In genomic region chr19:22682238-22682637, GRCm38 (mm10) we compare ENCODE assay signal across 29 mouse cellular contexts.
"Had no signal": no experiment of that assay in that cellular context is flagged by ENCODE, and none has a peak within 500 bp of the region (broad histone marks: within the 10 kb centered on the region; RNA-seq: fewer than 3 reads in every experiment).

No protein-coding gene starts in this region.

- ATAC-seq: forebrain, embryonic 13.5 days; forebrain, embryonic 14.5 days; forebrain, embryonic 15.5 days; forebrain, embryonic 16.5 days; forebrain, postnatal 0 days had no signal

- H3K27me3 ChIP-seq: embryonic facial prominence, embryonic 12.5 days; embryonic facial prominence, embryonic 13.5 days; embryonic facial prominence, embryonic 15.5 days; forebrain, embryonic 12.5 days; forebrain, embryonic 13.5 days; forebrain, embryonic 15.5 days had no signal

- H3K4me2 ChIP-seq: embryonic facial prominence, embryonic 12.5 days; embryonic facial prominence, embryonic 13.5 days; embryonic facial prominence, embryonic 15.5 days; forebrain, embryonic 12.5 days; forebrain, embryonic 13.5 days; forebrain, embryonic 15.5 days had no signal

- H3K27ac ChIP-seq: embryonic facial prominence, embryonic 10.5 days; embryonic facial prominence, embryonic 12.5 days; embryonic facial prominence, embryonic 13.5 days; embryonic facial prominence, embryonic 15.5 days; forebrain, embryonic 10.5 days; forebrain, embryonic 12.5 days; forebrain, embryonic 13.5 days; forebrain, embryonic 15.5 days; gastrocnemius, adult 2 months; heart, adult 2 months had no signal

- DNase-seq: cerebellum, adult 18-20 months; cerebellum, adult 2 months; cerebellum, adult 8-10 months; cerebellum, adult 9-10 months; cerebellum, adult 9-11 months; cerebellum, postnatal 10 days; cerebellum, postnatal 25 days; cerebellum, postnatal 36 days; embryo, embryonic 11 days; forebrain, postnatal 0 days; gastrocnemius, adult 2 months; gastrocnemius, postnatal 10 days; gastrocnemius, postnatal 14 days; gastrocnemius, postnatal 25 days; gastrocnemius, postnatal 36 days; heart, adult 11 months; heart, adult 18-20 months; heart, adult 2 months had no signal

- H3K36me3 ChIP-seq: embryonic facial prominence, embryonic 10.5 days; embryonic facial prominence, embryonic 12.5 days; embryonic facial prominence, embryonic 13.5 days; embryonic facial prominence, embryonic 15.5 days; forebrain, embryonic 10.5 days; forebrain, embryonic 12.5 days; forebrain, embryonic 15.5 days had no signal

- H3K9ac ChIP-seq: embryonic facial prominence, embryonic 12.5 days; embryonic facial prominence, embryonic 13.5 days; embryonic facial prominence, embryonic 15.5 days; forebrain, embryonic 12.5 days; forebrain, embryonic 13.5 days; forebrain, embryonic 15.5 days; forebrain, postnatal 0 days had no signal

- H3K4me3 ChIP-seq: embryonic facial prominence, embryonic 10.5 days; embryonic facial prominence, embryonic 12.5 days; embryonic facial prominence, embryonic 13.5 days; embryonic facial prominence, embryonic 15.5 days; erythroblast, embryonic 14.5 days; forebrain, embryonic 10.5 days; forebrain, embryonic 12.5 days; forebrain, embryonic 13.5 days; forebrain, embryonic 15.5 days; gastrocnemius, adult 2 months; heart, adult 2 months had no signal

- H3K4me1 ChIP-seq: embryonic facial prominence, embryonic 10.5 days; embryonic facial prominence, embryonic 12.5 days; embryonic facial prominence, embryonic 13.5 days; embryonic facial prominence, embryonic 15.5 days; forebrain, embryonic 13.5 days; forebrain, embryonic 15.5 days had no signal

- H3K9me3 ChIP-seq: embryonic facial prominence, embryonic 10.5 days; embryonic facial prominence, embryonic 12.5 days; embryonic facial prominence, embryonic 13.5 days; embryonic facial prominence, embryonic 15.5 days; forebrain, embryonic 10.5 days; forebrain, embryonic 12.5 days; forebrain, embryonic 13.5 days; forebrain, embryonic 15.5 days had no signal
